Mouse (Mus musculus): ENCODE data around the gene Igsf9.

GRCm38 (mm10) chr1:172474196-172474595 lies 7.4 kb upstream of the Igsf9 start:
- TF ChIP-seq CTCF (IDR thresholded peaks at IDR 0.05; ENCODE audit: extremely low read depth, insufficient read depth, insufficient read length, insufficient replicate concordance) (no peak), POLR2A (IDR thresholded peaks at IDR 0.05; ENCODE audit: low read depth, low read length) (no peak)
